In genomic region chrX:72990581-72990980, GRCm38 (mm10) we compare ENCODE assay signal across 24 mouse cellular contexts. TPM values are rescaled to one million over a fixed set of nuclear protein-coding genes. Genes with fewer than 3 reads are reported as not detected.
A peak's percentile ranks its signal among the peaks of the same experiment; 100 is the strongest.
DNase-seq lines count a peak whose midpoint lies in the region; ATAC-seq and TF ChIP-seq lines count a peak whose summit lies in the region.
"Had no signal": no experiment of that assay in that cellular context is flagged by ENCODE, and none has a peak within 500 bp of the region (broad histone marks: within the 10 kb centered on the region; RNA-seq: fewer than 3 reads in every experiment).

No protein-coding gene starts in this region.

- no peak overlapping the region for H3K27ac ChIP-seq in intestine, postnatal 0 days (ENCODE audit: low read depth, low read length)
- H3K27ac ChIP-seq in limb, embryonic 10.5 days: no peak overlapping the region
- H3K27ac ChIP-seq: embryonic facial prominence, embryonic 12.5 days; forebrain, embryonic 15.5 days; heart, adult 2 months; hindbrain, embryonic 10.5 days; hindbrain, embryonic 14.5 days; intestine, embryonic 15.5 days had no signal

- no peaks in the 10 kb centered on the region for H3K36me3 ChIP-seq in intestine, postnatal 0 days (ENCODE audit: control insufficient read depth, insufficient read depth)
- H3K36me3 ChIP-seq in limb, embryonic 10.5 days: no peaks in the 10 kb centered on the region
- H3K36me3 ChIP-seq: embryonic facial prominence, embryonic 12.5 days; forebrain, embryonic 15.5 days; G1E; heart, embryonic 12.5 days; hindbrain, embryonic 10.5 days; intestine, embryonic 15.5 days had no signal

- H3K27me3 ChIP-seq in intestine, postnatal 0 days (replicated peaks; ENCODE audit: control insufficient read depth, insufficient read depth, low read length): peaks cover 16% of the 10 kb centered on the region
- peaks cover 89% of the 10 kb centered on the region for H3K27me3 ChIP-seq in limb, embryonic 10.5 days (ENCODE audit: low read depth, poor library complexity, severe bottlenecking)
- H3K27me3 ChIP-seq: intestine, embryonic 15.5 days; Patski had no signal

- peak; percentile 26 for DNase-seq in ovary, adult 18-20 months (ENCODE audit: low spot score)
- no peak for DNase-seq in ovary, postnatal 10 days (ENCODE audit: low spot score)
- peak; percentile 23 for DNase-seq in adrenal gland, adult 8-10 months
- DNase-seq in adrenal gland, postnatal 36 days: peak; percentile 39 to 51
- DNase-seq in limb, embryonic 10.5 days (ENCODE audit: low spot score): no peak
- DNase-seq: B cell, adult 2 months; cerebellum, adult 2 months; cerebellum, postnatal 25 days; gastrocnemius, postnatal 10 days; kidney, adult 2 months had no signal

- no peak for TF ChIP-seq CTCF in intestine, postnatal 0 days (IDR thresholded peaks at IDR 0.05; ENCODE audit: low read depth)

- WGBS in intestine, postnatal 0 days: 68% methylated on average over 3 of the region's 3 CpGs
- WGBS in limb, embryonic 10.5 days: 79% methylated on average over 3 of the region's 3 CpGs

- no peak for ATAC-seq in intestine, postnatal 0 days
- ATAC-seq: activated CD4-positive, CD25-positive, alpha-beta regulatory T cell, adult 4 months; CD4-positive, CD25-positive, alpha-beta regulatory T cell, adult 4 months; forebrain, embryonic 15.5 days; intestine, embryonic 15.5 days; Patski had no signal

- no peaks in the 10 kb centered on the region for H3K9me3 ChIP-seq in intestine, postnatal 0 days (ENCODE audit: control insufficient read depth)
- no peaks in the 10 kb centered on the region for H3K9me3 ChIP-seq in limb, embryonic 10.5 days (replicated peaks)
- H3K9me3 ChIP-seq: embryonic facial prominence, embryonic 12.5 days; forebrain, embryonic 15.5 days; G1E; heart, embryonic 12.5 days; hindbrain, embryonic 10.5 days; intestine, embryonic 15.5 days had no signal

- no peak overlapping the region for H3K9ac ChIP-seq in intestine, postnatal 0 days (ENCODE audit: low read depth, low read length)
- H3K9ac ChIP-seq: embryonic facial prominence, embryonic 12.5 days; forebrain, embryonic 15.5 days; heart, embryonic 12.5 days; hindbrain, embryonic 14.5 days; intestine, embryonic 15.5 days had no signal

- no peaks in the 10 kb centered on the region for H3K4me1 ChIP-seq in intestine, postnatal 0 days (replicated peaks; ENCODE audit: control insufficient read depth, insufficient read depth, low read length)
- no peaks in the 10 kb centered on the region for H3K4me1 ChIP-seq in limb, embryonic 10.5 days
- H3K4me1 ChIP-seq: embryonic facial prominence, embryonic 12.5 days; heart, embryonic 12.5 days; intestine, embryonic 15.5 days had no signal

- no peak overlapping the region for H3K4me2 ChIP-seq in intestine, postnatal 0 days (replicated peaks; ENCODE audit: low read depth)
- H3K4me2 ChIP-seq: embryonic facial prominence, embryonic 12.5 days; forebrain, embryonic 15.5 days; heart, embryonic 12.5 days; hindbrain, embryonic 14.5 days; intestine, embryonic 15.5 days had no signal

- H3K4me3 ChIP-seq in intestine, postnatal 0 days (ENCODE audit: low read depth, low read length): no peak overlapping the region
- H3K4me3 ChIP-seq in limb, embryonic 10.5 days: no peak overlapping the region
- H3K4me3 ChIP-seq: embryonic facial prominence, embryonic 12.5 days; forebrain, embryonic 15.5 days; heart, adult 2 months; heart, embryonic 12.5 days; hindbrain, embryonic 10.5 days; intestine, embryonic 15.5 days had no signal

RNA-seq across cellular contexts. Expression of gene Zfp185, which starts 3.4 kb away (rescaled TPM):
- total RNA-seq in adrenal gland, adult 8-10 months (2022): 1 to 10 TPM; 1.6 to 3.2 (median 2.2) TPM
- total RNA-seq in adrenal gland, postnatal 36 days (2021): 1 to 10 TPM; 3.4 TPM
- polyA plus RNA-seq in intestine, postnatal 0 days (2015; fragmentation: Nextera tagmentation; extraction: Ambion mirVana): 1.6 and 1.7 TPM in 2 replicates
- polyA plus RNA-seq in limb, embryonic 10.5 days (2016; fragmentation: Nextera tagmentation; extraction: Ambion mirVana): 2.5 and 3.9 TPM in 2 replicates
- polyA plus RNA-seq: activated CD4-positive, CD25-positive, alpha-beta regulatory T cell, adult 4 months; CD4-positive, CD25-positive, alpha-beta regulatory T cell, adult 4 months; G1E had no signal

RNA-seq across cellular contexts. Expression of gene Pnma5, which starts 46.3 kb away (rescaled TPM):
- under 1 TPM; 0.18 to 0.51 (median 0.42) TPM for total RNA-seq in adrenal gland, adult 8-10 months (2022)
- under 1 TPM; 0.10 to 0.30 TPM for total RNA-seq in adrenal gland, postnatal 36 days (2021)
- not detected in 2 replicates for polyA plus RNA-seq in intestine, postnatal 0 days (2015; fragmentation: Nextera tagmentation; extraction: Ambion mirVana)
- polyA plus RNA-seq in limb, embryonic 10.5 days (2016; fragmentation: Nextera tagmentation; extraction: Ambion mirVana): not detected in 2 replicates
- total RNA-seq: G1E; gastrocnemius, postnatal 10 days; heart, adult 2 months; heart, postnatal 25 days had no signal
- polyA plus RNA-seq: activated CD4-positive, CD25-positive, alpha-beta regulatory T cell, adult 4 months; CD4-positive, CD25-positive, alpha-beta regulatory T cell, adult 4 months; forebrain, embryonic 15.5 days; G1E; heart, adult 2 months; heart, embryonic 16.5 days; hindbrain, embryonic 14.5 days; intestine, embryonic 15.5 days; kidney, adult 2 months; Patski had no signal

Comparison
In these comparisons a context has a peak if more than half of its experiments do, and no peak if none do; other contexts are left out.
1. DNase-seq: peak in ovary, adult 18-20 months (single experiment), adrenal gland, adult 8-10 months (single experiment) and adrenal gland, postnatal 36 days (2 of 2); none in ovary, postnatal 10 days (single experiment) and limb, embryonic 10.5 days (single experiment).